Mouse (Mus musculus) C2C12 (cell line): ENCODE measurements at regions not wholly inside any gene's neighbourhood (a gene's known extent, or its start where the extent isn't known, plus 50 kb on each side); places are given as distances from the start of the nearest gene placed in this dataset.

Source experiments
- CTCF ChIP-seq: IDR thresholded peaks from one replicate; pipeline ENCODE4 v1.5.1; 2011; ENCODE audit not compliant: control insufficient read depth, insufficient read depth, insufficient read length
- MAX ChIP-seq: IDR thresholded peaks from one replicate; pipeline ENCODE4 v1.6.1; 2011; ENCODE audit warnings: mild to moderate bottlenecking, control low read depth
- MYOD1 ChIP-seq: IDR thresholded peaks from one replicate; pipeline ENCODE4 v1.6.1; 2011; ENCODE audit warnings: low read depth; ENCODE audit not compliant: control insufficient read depth, insufficient read length
- MYOG ChIP-seq: IDR thresholded peaks from one replicate; pipeline ENCODE4 v1.6.1; 2011; ENCODE audit not compliant: control insufficient read depth, insufficient read length; ENCODE audit errors: extremely low read depth
- USF1 ChIP-seq: IDR thresholded peaks from one replicate; pipeline ENCODE4 v1.6.1; 2011; ENCODE audit warnings: low read depth, mild to moderate bottlenecking, control low read depth, moderate library complexity

GRCm38 (mm10) chr6:148588971-148589370 lies 144.8 kb upstream of the Tmtc1 start:
- TF ChIP-seq CTCF (no peak), MYOD1 (no peak), MAX (no peak), USF1 (no peak), MYOG (no peak)
